Mouse (Mus musculus): ENCODE measurements around the gene 1700061G19Rik. TPM values are rescaled to one million over a fixed set of nuclear protein-coding genes. Genes with fewer than 3 reads are reported as not detected.

Gene 1700061G19Rik
- polyA plus RNA-seq, 1 experiment from 2014 or later: 0.26 TPM

GRCm38 (mm10) chr17:56836336-56836735 is 38.9 kb upstream of the 1700061G19Rik start:
- DNase-seq (ENCODE audit: low spot score) (no peak), ATAC-seq (ENCODE audit: low FRiP score) (no peak)
- Histone ChIP-seq H3K9ac (ENCODE audit: low read depth, low read length) (no peak overlapping the region), H3K27ac (ENCODE audit: low read depth, low read length) (no peak overlapping the region), H3K4me3 (ENCODE audit: low read depth, low read length) (no peak overlapping the region), H3K9me3 (ENCODE audit: control insufficient read depth, low read length) (no peaks in the 10 kb centered on the region), H3K36me3 (ENCODE audit: control insufficient read depth, insufficient read depth, low read length) (no peaks in the 10 kb centered on the region), H3K4me1 (replicated peaks; ENCODE audit: control insufficient read depth, insufficient read depth, low read length) (no peaks in the 10 kb centered on the region), H3K4me2 (replicated peaks; ENCODE audit: low read depth, low read length) (no peak overlapping the region), H3K27me3 (ENCODE audit: control insufficient read depth, insufficient read depth, low read length) (no peaks in the 10 kb centered on the region)
- 91% methylated on average over 8 of the region's 8 CpGs for WGBS

- H3K4me1 ChIP-seq (replicated peaks; ENCODE audit: control insufficient read depth, insufficient read depth, low read length): no peaks in the 10 kb centered on the region
These were observed 34.8 kb upstream of the 1700061G19Rik start for GRCm38 (mm10) chr17:56840524-56840923.

GRCm38 (mm10) chr17:56842173-56842572 is 33.1 kb upstream of the 1700061G19Rik start:
- no peak overlapping the region for H3K27ac ChIP-seq (ENCODE audit: low read depth, low read length)
- no peak for ATAC-seq (ENCODE audit: low FRiP score)
- no peak overlapping the region for H3K4me2 ChIP-seq (replicated peaks; ENCODE audit: low read depth, low read length)
- no peak for DNase-seq (ENCODE audit: low spot score)
- WGBS: 90% methylated on average over 5 of the region's 5 CpGs
- no peaks in the 10 kb centered on the region for H3K36me3 ChIP-seq (ENCODE audit: control insufficient read depth, insufficient read depth, low read length)
- H3K27me3 ChIP-seq (ENCODE audit: control insufficient read depth, insufficient read depth, low read length): no peaks in the 10 kb centered on the region
- no peaks in the 10 kb centered on the region for H3K4me1 ChIP-seq (replicated peaks; ENCODE audit: control insufficient read depth, insufficient read depth, low read length)
- H3K9me3 ChIP-seq (ENCODE audit: control insufficient read depth, low read length): no peaks in the 10 kb centered on the region
- H3K4me3 ChIP-seq (ENCODE audit: low read depth, low read length): no peak overlapping the region
- no peak overlapping the region for H3K9ac ChIP-seq (ENCODE audit: low read depth, low read length)

More at GRCm38 (mm10) chr17:56840524-56840923, 34.8 kb upstream of the 1700061G19Rik start:
- WGBS: 87% methylated on average over 7 of the region's 7 CpGs
- no peaks in the 10 kb centered on the region for H3K9me3 ChIP-seq (ENCODE audit: control insufficient read depth, low read length)
- H3K9ac ChIP-seq (ENCODE audit: low read depth, low read length): no peak overlapping the region
- ATAC-seq (ENCODE audit: low FRiP score): no peak
- no peak overlapping the region for H3K4me3 ChIP-seq (ENCODE audit: low read depth, low read length)
- no peak for DNase-seq (ENCODE audit: low spot score)
- H3K27me3 ChIP-seq (ENCODE audit: control insufficient read depth, insufficient read depth, low read length): no peaks in the 10 kb centered on the region
- H3K36me3 ChIP-seq (ENCODE audit: control insufficient read depth, insufficient read depth, low read length): no peaks in the 10 kb centered on the region
- no peak overlapping the region for H3K4me2 ChIP-seq (replicated peaks; ENCODE audit: low read depth, low read length)
- no peak overlapping the region for H3K27ac ChIP-seq (ENCODE audit: low read depth, low read length)

- Histone ChIP-seq H3K9me3 (ENCODE audit: control insufficient read depth, low read length) (no peaks in the 10 kb centered on the region), H3K36me3 (ENCODE audit: control insufficient read depth, insufficient read depth, low read length) (no peaks in the 10 kb centered on the region), H3K4me3 (ENCODE audit: low read depth, low read length) (no peak overlapping the region), H3K4me1 (replicated peaks; ENCODE audit: control insufficient read depth, insufficient read depth, low read length) (no peaks in the 10 kb centered on the region), H3K9ac (ENCODE audit: low read depth, low read length) (no peak overlapping the region), H3K27ac (ENCODE audit: low read depth, low read length) (no peak overlapping the region), H3K27me3 (ENCODE audit: control insufficient read depth, insufficient read depth, low read length) (no peaks in the 10 kb centered on the region), H3K4me2 (replicated peaks; ENCODE audit: low read depth, low read length) (no peak overlapping the region)
- no peak for ATAC-seq (ENCODE audit: low FRiP score)
- DNase-seq (ENCODE audit: low spot score): no peak
- WGBS: 85% methylated on average over 5 of the region's 5 CpGs
These were observed 31.6 kb upstream of the 1700061G19Rik start for GRCm38 (mm10) chr17:56843678-56844077.

GRCm38 (mm10) chr17:56848785-56849184 is 26.5 kb upstream of the 1700061G19Rik start:
- no peak overlapping the region for H3K4me2 ChIP-seq (replicated peaks; ENCODE audit: low read depth, low read length)
- no peaks in the 10 kb centered on the region for H3K9me3 ChIP-seq (ENCODE audit: control insufficient read depth, low read length)
- ATAC-seq (ENCODE audit: low FRiP score): no peak
- DNase-seq (ENCODE audit: low spot score): no peak
- H3K9ac ChIP-seq (ENCODE audit: low read depth, low read length): no peak overlapping the region
- H3K27ac ChIP-seq (ENCODE audit: low read depth, low read length): no peak overlapping the region
- no peak overlapping the region for H3K4me3 ChIP-seq (ENCODE audit: low read depth, low read length)
- 87% methylated on average over 5 of the region's 5 CpGs for WGBS
- H3K27me3 ChIP-seq (ENCODE audit: control insufficient read depth, insufficient read depth, low read length): no peaks in the 10 kb centered on the region
- no peaks in the 10 kb centered on the region for H3K4me1 ChIP-seq (replicated peaks; ENCODE audit: control insufficient read depth, insufficient read depth, low read length)
- no peaks in the 10 kb centered on the region for H3K36me3 ChIP-seq (ENCODE audit: control insufficient read depth, insufficient read depth, low read length)

GRCm38 (mm10) chr17:56849710-56850109 is 25.6 kb upstream of the 1700061G19Rik start:
- no peak overlapping the region for H3K4me2 ChIP-seq (replicated peaks; ENCODE audit: low read depth, low read length)
- H3K27me3 ChIP-seq (ENCODE audit: control insufficient read depth, insufficient read depth, low read length): no peaks in the 10 kb centered on the region
- H3K36me3 ChIP-seq (ENCODE audit: control insufficient read depth, insufficient read depth, low read length): no peaks in the 10 kb centered on the region
- DNase-seq (ENCODE audit: low spot score) (no peak), ATAC-seq (ENCODE audit: low FRiP score) (no peak)
- no peaks in the 10 kb centered on the region for H3K4me1 ChIP-seq (replicated peaks; ENCODE audit: control insufficient read depth, insufficient read depth, low read length)
- no peak overlapping the region for H3K27ac ChIP-seq (ENCODE audit: low read depth, low read length)
- no peaks in the 10 kb centered on the region for H3K9me3 ChIP-seq (ENCODE audit: control insufficient read depth, low read length)
- H3K9ac ChIP-seq (ENCODE audit: low read depth, low read length): no peak overlapping the region
- WGBS: 70% methylated on average over 13 of the region's 13 CpGs
- H3K4me3 ChIP-seq (ENCODE audit: low read depth, low read length): no peak overlapping the region

GRCm38 (mm10) chr17:56851167-56851566 is 24.1 kb upstream of the 1700061G19Rik start:
- no peaks in the 10 kb centered on the region for H3K27me3 ChIP-seq (ENCODE audit: control insufficient read depth, insufficient read depth, low read length)
- no peaks in the 10 kb centered on the region for H3K4me1 ChIP-seq (replicated peaks; ENCODE audit: control insufficient read depth, insufficient read depth, low read length)
- H3K4me2 ChIP-seq (replicated peaks; ENCODE audit: low read depth, low read length): no peak overlapping the region
- H3K36me3 ChIP-seq (ENCODE audit: control insufficient read depth, insufficient read depth, low read length): no peaks in the 10 kb centered on the region
- no peak overlapping the region for H3K27ac ChIP-seq (ENCODE audit: low read depth, low read length)
- H3K9ac ChIP-seq (ENCODE audit: low read depth, low read length): no peak overlapping the region
- 84% methylated on average over 3 of the region's 3 CpGs for WGBS
- ATAC-seq (ENCODE audit: low FRiP score): no peak
- no peak overlapping the region for H3K4me3 ChIP-seq (ENCODE audit: low read depth, low read length)
- H3K9me3 ChIP-seq (ENCODE audit: control insufficient read depth, low read length): no peaks in the 10 kb centered on the region
- no peak for DNase-seq (ENCODE audit: low spot score)

- H3K4me3 ChIP-seq (ENCODE audit: low read depth, low read length): no peak overlapping the region
- H3K9me3 ChIP-seq (ENCODE audit: control insufficient read depth, low read length): no peaks in the 10 kb centered on the region
- H3K27me3 ChIP-seq (ENCODE audit: control insufficient read depth, insufficient read depth, low read length): no peaks in the 10 kb centered on the region
- ATAC-seq (ENCODE audit: low FRiP score) (no peak), DNase-seq (ENCODE audit: low spot score) (no peak)
- H3K4me2 ChIP-seq (replicated peaks; ENCODE audit: low read depth, low read length): no peak overlapping the region
- H3K9ac ChIP-seq (ENCODE audit: low read depth, low read length): no peak overlapping the region
- H3K36me3 ChIP-seq (ENCODE audit: control insufficient read depth, insufficient read depth, low read length): no peaks in the 10 kb centered on the region
- WGBS: 85% methylated on average over 3 of the region's 3 CpGs
- H3K27ac ChIP-seq (ENCODE audit: low read depth, low read length): no peak overlapping the region
- H3K4me1 ChIP-seq (replicated peaks; ENCODE audit: control insufficient read depth, insufficient read depth, low read length): no peaks in the 10 kb centered on the region
These were observed 19.9 kb upstream of the 1700061G19Rik start for GRCm38 (mm10) chr17:56855421-56855820.

- no peak overlapping the region for H3K4me3 ChIP-seq (ENCODE audit: low read depth, low read length)
- H3K9me3 ChIP-seq (ENCODE audit: control insufficient read depth, low read length): no peaks in the 10 kb centered on the region
- H3K4me1 ChIP-seq (replicated peaks; ENCODE audit: control insufficient read depth, insufficient read depth, low read length): no peaks in the 10 kb centered on the region
- no peak overlapping the region for H3K9ac ChIP-seq (ENCODE audit: low read depth, low read length)
- no peaks in the 10 kb centered on the region for H3K27me3 ChIP-seq (ENCODE audit: control insufficient read depth, insufficient read depth, low read length)
- H3K4me2 ChIP-seq (replicated peaks; ENCODE audit: low read depth, low read length): no peak overlapping the region
- WGBS: 55% methylated on average over 4 of the region's 4 CpGs
- H3K36me3 ChIP-seq (ENCODE audit: control insufficient read depth, insufficient read depth, low read length): no peaks in the 10 kb centered on the region
- ATAC-seq (ENCODE audit: low FRiP score) (peak; percentile 19; the same call in 1 of the 2 replicates), DNase-seq (ENCODE audit: low spot score) (peak; percentile 75)
- no peak overlapping the region for H3K27ac ChIP-seq (ENCODE audit: low read depth, low read length)
These were observed 17.1 kb upstream of the 1700061G19Rik start for GRCm38 (mm10) chr17:56858216-56858615.

Data from hindbrain, embryonic 11.5 days (tissue).